Mouse (Mus musculus): ENCODE results near the gene Pakap. TPM values are rescaled to one million over a fixed set of nuclear protein-coding genes. Genes with fewer than 3 reads are reported as not detected.

Gene Pakap
- polyA plus RNA-seq, 1 experiment = 6.3 TPM

- DNase-seq = no peak
- TF ChIP-seq CTCF (IDR thresholded peaks at IDR 0.05; ENCODE audit: borderline replicate concordance, insufficient read depth, low read depth, low read length) (no peak), POLR2A (IDR thresholded peaks at IDR 0.05; ENCODE audit: borderline replicate concordance, insufficient read depth, low read length) (no peak)
- WGBS = 79% methylated on average over 11 of the region's 11 CpGs
- no peak overlapping the region for H3K27ac ChIP-seq (ENCODE audit: insufficient read depth, low read length)
- H3K27me3 ChIP-seq (ENCODE audit: control insufficient read depth, insufficient read depth, low read length) = no peaks in the 10 kb centered on the region
- no peak overlapping the region for H3K4me3 ChIP-seq (replicated peaks; ENCODE audit: insufficient read depth, low read depth, low read length)
- H3K4me1 ChIP-seq (ENCODE audit: control insufficient read depth, insufficient read depth, low read length) = peaks cover 13% of the 10 kb centered on the region
Measured at GRCm38 (mm10) chr4:57600685-57601457, 32.9 kb downstream of the Pakap start.

DNA sequence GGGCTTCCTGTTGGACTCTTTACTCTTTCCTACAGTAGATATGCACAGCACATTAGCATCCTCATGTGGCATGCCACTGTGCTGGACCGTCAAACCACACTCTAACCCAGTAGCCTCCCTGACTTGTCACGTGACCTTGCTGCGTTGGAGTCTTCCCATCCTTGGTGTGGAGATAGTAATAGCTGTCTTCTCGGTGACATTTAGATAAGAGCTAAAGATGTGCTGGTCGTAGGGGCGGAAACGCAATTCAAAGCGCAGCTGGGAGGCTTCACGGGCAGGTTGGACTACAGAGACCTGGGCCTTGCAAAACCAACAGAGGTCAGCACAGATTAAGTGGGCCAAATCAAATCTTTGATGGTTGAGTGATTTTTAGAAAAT, 33.5 kb downstream of the Pakap start:
- DNase-seq = no peak
- Histone ChIP-seq H3K4me1 (ENCODE audit: control insufficient read depth, insufficient read depth, low read length) (peaks cover 13% of the 10 kb centered on the region), H3K27me3 (ENCODE audit: control insufficient read depth, insufficient read depth, low read length) (no peaks in the 10 kb centered on the region), H3K27ac (ENCODE audit: insufficient read depth, low read length) (no peak overlapping the region), H3K4me3 (replicated peaks; ENCODE audit: insufficient read depth, low read depth, low read length) (no peak overlapping the region)
- no peak for TF ChIP-seq POLR2A (IDR thresholded peaks at IDR 0.05; ENCODE audit: borderline replicate concordance, insufficient read depth, low read length)
- no peak for TF ChIP-seq CTCF (IDR thresholded peaks at IDR 0.05; ENCODE audit: borderline replicate concordance, insufficient read depth, low read depth, low read length)
- WGBS = 80% methylated on average over 9 of the region's 9 CpGs

- peaks cover 13% of the 10 kb centered on the region for H3K4me1 ChIP-seq (ENCODE audit: control insufficient read depth, insufficient read depth, low read length)
- H3K27ac ChIP-seq (ENCODE audit: insufficient read depth, low read length) = no peak overlapping the region
- DNase-seq = peak; percentile 43 to 79
- H3K27me3 ChIP-seq (ENCODE audit: control insufficient read depth, insufficient read depth, low read length) = no peaks in the 10 kb centered on the region
- no peak for TF ChIP-seq CTCF (IDR thresholded peaks at IDR 0.05; ENCODE audit: borderline replicate concordance, insufficient read depth, low read depth, low read length)
- no peak for TF ChIP-seq POLR2A (IDR thresholded peaks at IDR 0.05; ENCODE audit: borderline replicate concordance, insufficient read depth, low read length)
- H3K4me3 ChIP-seq (replicated peaks; ENCODE audit: insufficient read depth, low read depth, low read length) = no peak overlapping the region
- WGBS = 35% methylated on average over 10 of the region's 10 CpGs
Measured at GRCm38 (mm10) chr4:57601903-57602617, 34.1 kb downstream of the Pakap start.

GRCm38 (mm10) chr4:57606258-57606657, 38.3 kb downstream of the Pakap start:
- Histone ChIP-seq H3K27ac (ENCODE audit: insufficient read depth, low read length) (no peak overlapping the region), H3K4me1 (ENCODE audit: control insufficient read depth, insufficient read depth, low read length) (peaks cover 9% of the 10 kb centered on the region), H3K27me3 (ENCODE audit: control insufficient read depth, insufficient read depth, low read length) (no peaks in the 10 kb centered on the region; the same call in 1 of the 2 replicates), H3K4me3 (replicated peaks; ENCODE audit: insufficient read depth, low read depth, low read length) (no peak overlapping the region)
- DNase-seq = no peak
- 74% methylated on average over 3 of the region's 3 CpGs for WGBS
- TF ChIP-seq CTCF (IDR thresholded peaks at IDR 0.05; ENCODE audit: borderline replicate concordance, insufficient read depth, low read depth, low read length) (no peak), POLR2A (IDR thresholded peaks at IDR 0.05; ENCODE audit: borderline replicate concordance, insufficient read depth, low read length) (no peak)

- Histone ChIP-seq H3K27ac (ENCODE audit: insufficient read depth, low read length) (no peak overlapping the region), H3K27me3 (ENCODE audit: control insufficient read depth, insufficient read depth, low read length) (no peaks in the 10 kb centered on the region; the same call in 1 of the 2 replicates), H3K4me1 (ENCODE audit: control insufficient read depth, insufficient read depth, low read length) (peaks cover under 1% of the 10 kb centered on the region; the same call in 1 of the 2 replicates), H3K4me3 (replicated peaks; ENCODE audit: insufficient read depth, low read depth, low read length) (peak overlapping the region; percentile 12)
- WGBS = 18% methylated on average over 22 of the region's 22 CpGs
- DNase-seq = peak; percentile 82 to 87
- TF ChIP-seq CTCF (IDR thresholded peaks at IDR 0.05; ENCODE audit: borderline replicate concordance, insufficient read depth, low read depth, low read length) (peak; percentile 78), POLR2A (IDR thresholded peaks at IDR 0.05; ENCODE audit: borderline replicate concordance, insufficient read depth, low read length) (no peak)
Measured at GRCm38 (mm10) chr4:57607247-57607942, 39.4 kb downstream of the Pakap start.

GRCm38 (mm10) chr4:57611303-57612077, 43.5 kb downstream of the Pakap start:
- Histone ChIP-seq H3K4me1 (ENCODE audit: control insufficient read depth, insufficient read depth, low read length) (no peaks in the 10 kb centered on the region), H3K4me3 (replicated peaks; ENCODE audit: insufficient read depth, low read depth, low read length) (no peak overlapping the region), H3K27me3 (ENCODE audit: control insufficient read depth, insufficient read depth, low read length) (no peaks in the 10 kb centered on the region; the same call in 1 of the 2 replicates), H3K27ac (ENCODE audit: insufficient read depth, low read length) (no peak overlapping the region)
- TF ChIP-seq CTCF (IDR thresholded peaks at IDR 0.05; ENCODE audit: borderline replicate concordance, insufficient read depth, low read depth, low read length) = no peak
- no peak for TF ChIP-seq POLR2A (IDR thresholded peaks at IDR 0.05; ENCODE audit: borderline replicate concordance, insufficient read depth, low read length)
- WGBS = 49% methylated on average over 17 of the region's 17 CpGs
- no peak for DNase-seq

DNA sequence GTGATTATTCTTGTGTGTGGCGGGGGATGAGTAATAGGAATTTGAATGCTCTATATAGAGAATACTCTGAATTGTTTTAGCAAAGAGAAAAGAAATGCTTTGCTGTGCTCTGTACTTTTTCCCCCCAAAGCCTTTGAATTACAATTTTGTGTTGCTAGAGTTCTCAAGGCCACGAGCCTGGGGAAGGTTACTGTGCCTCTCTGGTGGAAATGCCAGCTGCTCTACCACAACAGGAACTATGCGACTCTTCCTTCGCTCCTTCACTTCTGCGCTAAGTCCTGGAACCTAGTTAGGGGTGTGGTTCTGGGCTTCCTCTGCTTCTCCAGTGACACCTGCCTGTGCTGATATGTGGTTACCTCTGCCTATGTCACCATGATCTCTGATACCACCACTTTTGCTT, 44.7 kb downstream of the Pakap start:
- WGBS = 95% methylated on average over 5 of the region's 5 CpGs

More for the DNA sequence above, 44.7 kb downstream of the Pakap start:
- Histone ChIP-seq H3K4me1 (ENCODE audit: control insufficient read depth, insufficient read depth, low read length) (no peaks in the 10 kb centered on the region), H3K27ac (ENCODE audit: insufficient read depth, low read length) (no peak overlapping the region), H3K27me3 (ENCODE audit: control insufficient read depth, insufficient read depth, low read length) (no peaks in the 10 kb centered on the region; the same call in 1 of the 2 replicates), H3K4me3 (replicated peaks; ENCODE audit: insufficient read depth, low read depth, low read length) (no peak overlapping the region)
- DNase-seq = no peak
- TF ChIP-seq POLR2A (IDR thresholded peaks at IDR 0.05; ENCODE audit: borderline replicate concordance, insufficient read depth, low read length) (no peak), CTCF (IDR thresholded peaks at IDR 0.05; ENCODE audit: borderline replicate concordance, insufficient read depth, low read depth, low read length) (no peak)

Data from cerebellum, adult 2 months (tissue).